Comparison of ENCODE assay signal across 23 mouse cellular contexts in genomic region chr9:117843531-117843930, GRCm38 (mm10).
A peak's percentile ranks its signal among the peaks of the same experiment; 100 is the strongest.
DNase-seq lines count a peak whose midpoint lies in the region; ATAC-seq and TF ChIP-seq lines count a peak whose summit lies in the region.
"Had no signal": no experiment of that assay in that cellular context is flagged by ENCODE, and none has a peak within 500 bp of the region (broad histone marks: within the 10 kb centered on the region; RNA-seq: fewer than 3 reads in every experiment).

No protein-coding gene starts in this region.

- H3K4me1 ChIP-seq in embryonic facial prominence, embryonic 14.5 days (ENCODE audit: control insufficient read depth, insufficient read depth, low read length) = no peaks in the 10 kb centered on the region
- H3K4me1 ChIP-seq in embryonic facial prominence, embryonic 10.5 days = no peaks in the 10 kb centered on the region
- H3K4me1 ChIP-seq in hindbrain, postnatal 0 days (ENCODE audit: insufficient read depth, low read length) = no peaks in the 10 kb centered on the region
- H3K4me1 ChIP-seq in hindbrain, embryonic 11.5 days (replicated peaks; ENCODE audit: control insufficient read depth, insufficient read depth, low read length) = no peaks in the 10 kb centered on the region
- H3K4me1 ChIP-seq in midbrain, embryonic 11.5 days (ENCODE audit: control insufficient read depth, insufficient read depth, low read length) = no peaks in the 10 kb centered on the region
- peaks cover 4% of the 10 kb centered on the region; the same call in 1 of the 2 replicates for H3K4me1 ChIP-seq in midbrain, embryonic 16.5 days (ENCODE audit: control insufficient read depth, insufficient read depth, low read length)
- H3K4me1 ChIP-seq: forebrain, embryonic 13.5 days; forebrain, embryonic 15.5 days had no signal

- H3K27me3 ChIP-seq in embryonic facial prominence, embryonic 14.5 days (replicated peaks; ENCODE audit: control insufficient read depth, insufficient read depth, low read length) = no peaks in the 10 kb centered on the region
- H3K27me3 ChIP-seq in embryonic facial prominence, embryonic 10.5 days (replicated peaks; ENCODE audit: low read depth, poor library complexity, severe bottlenecking) = no peaks in the 10 kb centered on the region
- no peaks in the 10 kb centered on the region for H3K27me3 ChIP-seq in hindbrain, postnatal 0 days (ENCODE audit: insufficient read depth, low read length)
- H3K27me3 ChIP-seq in hindbrain, embryonic 11.5 days (ENCODE audit: control insufficient read depth, insufficient read depth, low read length) = no peaks in the 10 kb centered on the region
- no peaks in the 10 kb centered on the region for H3K27me3 ChIP-seq in midbrain, embryonic 11.5 days (ENCODE audit: control insufficient read depth, insufficient read depth, low read length)
- no peaks in the 10 kb centered on the region for H3K27me3 ChIP-seq in midbrain, embryonic 16.5 days (ENCODE audit: control insufficient read depth, insufficient read depth, low read depth, low read length)
- H3K27me3 ChIP-seq: CH12.LX; embryonic facial prominence, embryonic 13.5 days; forebrain, embryonic 13.5 days; forebrain, embryonic 15.5 days; Patski had no signal

- ATAC-seq in embryonic facial prominence, embryonic 14.5 days (ENCODE audit: low read depth) = no peak
- ATAC-seq in hindbrain, postnatal 0 days = no peak
- no peak for ATAC-seq in hindbrain, embryonic 11.5 days (ENCODE audit: low FRiP score)
- ATAC-seq in midbrain, embryonic 11.5 days (ENCODE audit: low FRiP score) = no peak
- no peak for ATAC-seq in midbrain, embryonic 16.5 days
- ATAC-seq: activated CD4-positive, CD25-positive, alpha-beta regulatory T cell, adult 4 months; CD4-positive, CD25-positive, alpha-beta regulatory T cell, adult 4 months; forebrain, embryonic 13.5 days; forebrain, embryonic 15.5 days; forebrain, postnatal 0 days; Patski had no signal

- no peak overlapping the region for H3K27ac ChIP-seq in embryonic facial prominence, embryonic 14.5 days (replicated peaks; ENCODE audit: low read depth, low read length)
- H3K27ac ChIP-seq in embryonic facial prominence, embryonic 10.5 days (replicated peaks) = no peak overlapping the region
- H3K27ac ChIP-seq in hindbrain, postnatal 0 days = no peak overlapping the region
- no peak overlapping the region for H3K27ac ChIP-seq in hindbrain, embryonic 11.5 days (ENCODE audit: low read depth, low read length)
- H3K27ac ChIP-seq in midbrain, embryonic 11.5 days (ENCODE audit: low read depth, low read length) = no peak overlapping the region
- H3K27ac ChIP-seq in midbrain, embryonic 16.5 days (ENCODE audit: low read length) = no peak overlapping the region
- H3K27ac ChIP-seq: embryonic facial prominence, embryonic 13.5 days; forebrain, embryonic 13.5 days; forebrain, embryonic 15.5 days had no signal

- no peak overlapping the region for H3K9ac ChIP-seq in embryonic facial prominence, embryonic 14.5 days (ENCODE audit: low read depth, low read length)
- no peak overlapping the region for H3K9ac ChIP-seq in hindbrain, postnatal 0 days (replicated peaks; ENCODE audit: low read length)
- no peak overlapping the region for H3K9ac ChIP-seq in hindbrain, embryonic 11.5 days (ENCODE audit: low read depth, low read length)
- H3K9ac ChIP-seq in midbrain, embryonic 11.5 days (ENCODE audit: low read length) = no peak overlapping the region
- no peak overlapping the region for H3K9ac ChIP-seq in midbrain, embryonic 16.5 days (ENCODE audit: low read depth, low read length)
- H3K9ac ChIP-seq: embryonic facial prominence, embryonic 13.5 days; forebrain, embryonic 13.5 days; forebrain, embryonic 15.5 days; forebrain, postnatal 0 days had no signal

- no peaks in the 10 kb centered on the region for H3K36me3 ChIP-seq in embryonic facial prominence, embryonic 14.5 days (ENCODE audit: control insufficient read depth, insufficient read depth, low read length)
- H3K36me3 ChIP-seq in embryonic facial prominence, embryonic 10.5 days (replicated peaks) = no peaks in the 10 kb centered on the region
- no peaks in the 10 kb centered on the region for H3K36me3 ChIP-seq in hindbrain, postnatal 0 days (ENCODE audit: insufficient read depth, low read length)
- H3K36me3 ChIP-seq in hindbrain, embryonic 11.5 days (ENCODE audit: control insufficient read depth, insufficient read depth, low read length) = no peaks in the 10 kb centered on the region
- H3K36me3 ChIP-seq in midbrain, embryonic 11.5 days (ENCODE audit: control insufficient read depth, insufficient read depth, low read length) = no peaks in the 10 kb centered on the region
- H3K36me3 ChIP-seq in midbrain, embryonic 16.5 days (ENCODE audit: control insufficient read depth, insufficient read depth, low read length) = no peaks in the 10 kb centered on the region
- H3K36me3 ChIP-seq: embryonic facial prominence, embryonic 13.5 days; forebrain, embryonic 15.5 days; G1E had no signal

- no peak for TF ChIP-seq CTCF in hindbrain, postnatal 0 days (IDR thresholded peaks at IDR 0.05; ENCODE audit: low read depth)

- peak; percentile 74 for DNase-seq in embryonic facial prominence, embryonic 14.5 days (ENCODE audit: low spot score)
- DNase-seq in embryonic facial prominence, embryonic 10.5 days (ENCODE audit: low spot score) = no peak
- peak; percentile 30 for DNase-seq in hindbrain, postnatal 0 days (ENCODE audit: low spot score)
- no peak for DNase-seq in hindbrain, embryonic 11.5 days (ENCODE audit: low spot score)
- DNase-seq in midbrain, embryonic 11.5 days (ENCODE audit: low spot score, missing footprints) = peak; percentile 19
- DNase-seq: adrenal gland, adult 8-10 months; adrenal gland, postnatal 14 days; adrenal gland, postnatal 36 days; B cell, adult 2 months; cerebellum, adult 11-12 months; cerebellum, adult 2 months; cerebellum, adult 9-10 months; cerebellum, postnatal 25 days; forebrain, postnatal 0 days had no signal

- no peaks in the 10 kb centered on the region for H3K9me3 ChIP-seq in embryonic facial prominence, embryonic 14.5 days (ENCODE audit: control insufficient read depth, low read length)
- H3K9me3 ChIP-seq in embryonic facial prominence, embryonic 10.5 days = no peaks in the 10 kb centered on the region
- no peaks in the 10 kb centered on the region for H3K9me3 ChIP-seq in hindbrain, postnatal 0 days (ENCODE audit: low read length)
- H3K9me3 ChIP-seq in hindbrain, embryonic 11.5 days (ENCODE audit: control insufficient read depth, low read length) = no peaks in the 10 kb centered on the region
- H3K9me3 ChIP-seq in midbrain, embryonic 11.5 days (ENCODE audit: control insufficient read depth, low read length) = no peaks in the 10 kb centered on the region
- no peaks in the 10 kb centered on the region for H3K9me3 ChIP-seq in midbrain, embryonic 16.5 days (replicated peaks; ENCODE audit: control insufficient read depth, low read length, poor library complexity, severe bottlenecking)
- H3K9me3 ChIP-seq: embryonic facial prominence, embryonic 13.5 days; forebrain, embryonic 13.5 days; forebrain, embryonic 15.5 days had no signal

- WGBS in embryonic facial prominence, embryonic 14.5 days = 46% methylated on average over 4 of the region's 4 CpGs
- WGBS in embryonic facial prominence, embryonic 10.5 days = 76% methylated on average over 4 of the region's 4 CpGs
- WGBS in hindbrain, postnatal 0 days = 50% methylated on average over 4 of the region's 4 CpGs
- WGBS in hindbrain, embryonic 11.5 days = 77% methylated on average over 4 of the region's 4 CpGs
- 73% methylated on average over 4 of the region's 4 CpGs for WGBS in midbrain, embryonic 11.5 days
- 52% methylated on average over 4 of the region's 4 CpGs for WGBS in midbrain, embryonic 16.5 days

- H3K4me2 ChIP-seq in embryonic facial prominence, embryonic 14.5 days (ENCODE audit: low read depth, low read length) = no peak overlapping the region
- H3K4me2 ChIP-seq in hindbrain, postnatal 0 days (ENCODE audit: low read depth, low read length) = no peak overlapping the region
- H3K4me2 ChIP-seq in hindbrain, embryonic 11.5 days (replicated peaks; ENCODE audit: low read depth, low read length) = no peak overlapping the region
- no peak overlapping the region for H3K4me2 ChIP-seq in midbrain, embryonic 11.5 days
- H3K4me2 ChIP-seq in midbrain, embryonic 16.5 days (ENCODE audit: low read length) = no peak overlapping the region
- H3K4me2 ChIP-seq: embryonic facial prominence, embryonic 13.5 days; forebrain, embryonic 13.5 days; forebrain, embryonic 15.5 days had no signal

- no peak overlapping the region for H3K4me3 ChIP-seq in embryonic facial prominence, embryonic 14.5 days (ENCODE audit: low read depth, low read length)
- H3K4me3 ChIP-seq in embryonic facial prominence, embryonic 10.5 days = no peak overlapping the region
- no peak overlapping the region for H3K4me3 ChIP-seq in hindbrain, postnatal 0 days (ENCODE audit: low read length)
- H3K4me3 ChIP-seq in hindbrain, embryonic 11.5 days (ENCODE audit: low read depth, low read length) = no peak overlapping the region
- H3K4me3 ChIP-seq in midbrain, embryonic 11.5 days (ENCODE audit: low read depth, low read length) = no peak overlapping the region
- H3K4me3 ChIP-seq in midbrain, embryonic 16.5 days (ENCODE audit: low read depth, low read length) = no peak overlapping the region
- H3K4me3 ChIP-seq: embryonic facial prominence, embryonic 13.5 days; forebrain, embryonic 13.5 days; forebrain, embryonic 15.5 days had no signal

Comparison
In these comparisons a context has a peak if more than half of its experiments do, and no peak if none do; other contexts are left out.
1. DNase-seq: peak in embryonic facial prominence, embryonic 14.5 days (single experiment), hindbrain, postnatal 0 days (single experiment) and midbrain, embryonic 11.5 days (single experiment); none in embryonic facial prominence, embryonic 10.5 days (single experiment) and hindbrain, embryonic 11.5 days (single experiment).